Mouse (Mus musculus): ENCODE results near the gene Gm11565. TPM values are rescaled to one million over a fixed set of nuclear protein-coding genes. Genes with fewer than 3 reads are reported as not detected.
"Not testable (repeated sequence)": the region's sequence is repeated elsewhere in the genome, so short reads cannot be mapped to it uniquely, and the experiment has no call there.

Gene Gm11565
- not detected for total RNA-seq (2022)

GRCm38 (mm10) chr11:99914451-99914850, at the start of gene Gm11565:
Gm11565 (plus strand) TSS chr11:99914751.
- DNase-seq (ENCODE audit: low spot score in 2 of 2) = no peak

GRCm38 (mm10) chr11:99873089-99873488, 41.5 kb upstream of the Gm11565 start, which contains the start of gene Krtap9-1:
Krtap9-1 (plus strand) TSS chr11:99873389.
- not testable (repeated sequence) for DNase-seq (ENCODE audit: low spot score in 2 of 2)

GRCm38 (mm10) chr11:99878887-99879286, 35.7 kb upstream of the Gm11565 start, which contains the start of gene Gm11567:
Gm11567 (plus strand) TSS chr11:99879187.
- not testable (repeated sequence) for DNase-seq (ENCODE audit: low spot score in 2 of 2)

GRCm38 (mm10) chr11:99907620-99908019, 6.9 kb upstream of the Gm11565 start, which contains the start of gene Krtap31-1:
Krtap31-1 (plus strand) TSS chr11:99907920.
- DNase-seq (ENCODE audit: low spot score in 2 of 2) = no peak

GRCm38 (mm10) chr11:99935991-99936390, 21.4 kb downstream of the Gm11565 start, which contains the start of gene Krtap31-2:
Krtap31-2 (plus strand) TSS chr11:99936291.
- DNase-seq (ENCODE audit: low spot score in 2 of 2) = no peak

GRCm38 (mm10) chr11:99937751-99938264, 23.3 kb downstream of the Gm11565 start:
- no peak for DNase-seq (ENCODE audit: low spot score in 2 of 2)

- no peak for DNase-seq (ENCODE audit: low spot score in 2 of 2)
Measured at GRCm38 (mm10) chr11:99948175-99948574, 33.6 kb downstream of the Gm11565 start, which contains the start of gene Krtap9-5. Krtap9-5 (plus strand) TSS chr11:99948475.

GRCm38 (mm10) chr11:99964213-99964612, 49.7 kb downstream of the Gm11565 start:
- DNase-seq (ENCODE audit: low spot score in 2 of 2) = no peak

Other genes starting within 250 kb of the Gm11565 start
- not detected for gene Krtap4-6, start 248.8 kb upstream of the Gm11565 start, total RNA-seq (2022)
- gene Gm14190, start 224.0 kb upstream of the Gm11565 start, total RNA-seq (2022) = not detected
- not detected for gene Gm14180, start 180.5 kb upstream of the Gm11565 start, total RNA-seq (2022)
- not detected for gene Gm11595, start 141.8 kb upstream of the Gm11565 start, total RNA-seq (2022)
- not detected for gene Krtap4-8, start 134.0 kb upstream of the Gm11565 start, total RNA-seq (2022)
- not detected for gene Krtap4-9, start 129.6 kb upstream of the Gm11565 start, total RNA-seq (2022)
- gene Gm11596, start 121.3 kb upstream of the Gm11565 start, total RNA-seq (2022) = not detected
- not detected for gene Gm11569, start 115.8 kb upstream of the Gm11565 start, total RNA-seq (2022)
- not detected for gene Gm11554, start 110.3 kb upstream of the Gm11565 start, total RNA-seq (2022)
- gene Krtap4-13, start 104.9 kb upstream of the Gm11565 start, total RNA-seq (2022) = not detected
- gene Gm11564, start 99.1 kb upstream of the Gm11565 start, total RNA-seq (2022) = not detected
- not detected for gene 2300003K06Rik, start 76.7 kb upstream of the Gm11565 start, total RNA-seq (2022)
- not detected for gene Krtap4-16, start 63.1 kb upstream of the Gm11565 start, total RNA-seq (2022)
- gene Gm11568, start 56.8 kb upstream of the Gm11565 start, total RNA-seq (2022) = not detected
- gene Gm11559, start 50.3 kb upstream of the Gm11565 start, total RNA-seq (2022) = not detected
- not detected for gene Krtap9-1, start 41.4 kb upstream of the Gm11565 start, total RNA-seq (2022)
- not detected for gene Gm11567, start 35.6 kb upstream of the Gm11565 start, total RNA-seq (2022)
- not detected for gene Krtap31-1, start 6.8 kb upstream of the Gm11565 start, total RNA-seq (2022)
- not detected for gene Krtap31-2, start 21.5 kb downstream of the Gm11565 start, total RNA-seq (2022)
- gene Krtap9-5, start 33.7 kb downstream of the Gm11565 start, total RNA-seq (2022) = not detected
- not detected for gene Krtap29-1, start 64.3 kb downstream of the Gm11565 start, total RNA-seq (2022)
- gene Krtap16-1, start 71.8 kb downstream of the Gm11565 start, total RNA-seq (2022) = not detected
- gene Krtap17-1, start 79.2 kb downstream of the Gm11565 start, total RNA-seq (2022) = not detected
- gene Krt33a, start 101.5 kb downstream of the Gm11565 start, total RNA-seq (2022) = not detected
- gene Krt33b, start 115.1 kb downstream of the Gm11565 start, total RNA-seq (2022) = not detected
- gene Krt34, start 126.8 kb downstream of the Gm11565 start, total RNA-seq (2022) = not detected
- not detected for gene Krt31, start 135.8 kb downstream of the Gm11565 start, total RNA-seq (2022)
- gene Krt32, start 173.5 kb downstream of the Gm11565 start, total RNA-seq (2022) = not detected
- not detected for gene Krt35, start 181.5 kb downstream of the Gm11565 start, total RNA-seq (2022)
- not detected for gene Krt36, start 190.9 kb downstream of the Gm11565 start, total RNA-seq (2022)
- not detected for gene Krt13, start 206.8 kb downstream of the Gm11565 start, total RNA-seq (2022)
- not detected for gene Krt15, start 221.2 kb downstream of the Gm11565 start, total RNA-seq (2022)
- 1 to 10 TPM in 1 of 4 experiments, under 1 TPM in 1, not detected in 2; 0.35 to 1.1 TPM for gene Krt19, start 233.9 kb downstream of the Gm11565 start, total RNA-seq (2022)